Mouse (Mus musculus): Measurements from ENCODE around the gene Exd2.
A peak's percentile ranks its signal among the peaks of the same experiment; 100 is the strongest.

Exd2 gene

DNA sequence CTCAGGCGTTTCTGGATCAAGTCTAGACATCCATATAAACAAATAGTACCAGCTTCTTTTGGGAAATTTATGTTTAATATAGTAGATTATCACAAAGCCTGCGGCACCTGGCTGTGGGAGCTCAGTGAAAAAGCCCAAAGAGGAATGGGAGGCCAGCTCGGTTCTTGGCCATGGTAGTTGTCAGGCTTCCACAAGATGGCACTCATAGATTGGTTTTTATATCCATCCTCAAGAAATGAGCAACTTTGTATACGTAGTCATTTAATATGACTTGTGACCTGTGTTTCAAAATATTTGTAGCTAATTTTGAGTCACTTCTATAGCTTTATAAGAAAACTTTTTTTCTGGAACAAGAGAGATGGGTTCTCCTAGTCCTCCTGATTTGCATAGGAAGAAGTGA is 35.5 kb downstream of the Exd2 start:
- peak; percentile 39 to 58 for DNase-seq

DNA sequence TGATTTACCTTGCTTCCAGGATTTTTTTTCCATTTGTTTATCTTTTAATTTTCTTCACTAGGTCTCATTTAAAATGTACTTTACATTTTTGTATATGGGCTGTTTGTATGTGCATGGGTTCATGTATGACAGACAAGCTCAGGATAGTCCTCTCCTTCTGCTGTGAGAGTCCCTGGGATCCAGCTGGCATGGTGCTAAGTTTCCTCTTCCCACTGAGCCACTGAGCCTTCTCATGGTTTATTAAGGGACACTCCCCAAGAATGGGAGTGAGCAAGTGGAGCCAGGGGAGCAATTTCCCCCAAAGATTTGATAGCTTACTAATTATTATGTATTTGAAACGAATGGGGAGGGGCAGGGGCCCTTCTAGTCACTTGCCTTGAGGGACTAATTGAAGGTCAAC is 37.6 kb downstream of the Exd2 start:
- DNase-seq = no peak

DNA sequence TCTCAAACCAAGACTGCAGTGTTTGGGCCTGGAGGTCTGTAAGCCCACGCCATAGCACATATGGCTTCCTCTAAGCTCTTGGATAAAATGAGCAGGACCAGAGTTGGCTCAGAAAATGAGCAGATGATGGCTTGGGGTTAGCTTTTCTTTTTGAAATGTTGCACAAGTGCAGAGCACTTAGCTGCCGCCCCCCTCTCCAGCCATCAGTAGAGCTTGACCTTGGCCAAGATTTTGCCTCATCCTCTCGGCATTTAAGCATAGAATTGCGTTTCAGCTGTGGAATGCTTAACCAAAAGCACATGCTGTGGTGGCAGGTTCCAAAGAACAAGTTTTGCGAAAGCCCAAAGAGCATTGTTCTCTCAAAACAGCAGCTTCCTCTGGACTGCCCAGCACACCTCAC is 41.8 kb downstream of the Exd2 start:
- no peak for DNase-seq

DNA sequence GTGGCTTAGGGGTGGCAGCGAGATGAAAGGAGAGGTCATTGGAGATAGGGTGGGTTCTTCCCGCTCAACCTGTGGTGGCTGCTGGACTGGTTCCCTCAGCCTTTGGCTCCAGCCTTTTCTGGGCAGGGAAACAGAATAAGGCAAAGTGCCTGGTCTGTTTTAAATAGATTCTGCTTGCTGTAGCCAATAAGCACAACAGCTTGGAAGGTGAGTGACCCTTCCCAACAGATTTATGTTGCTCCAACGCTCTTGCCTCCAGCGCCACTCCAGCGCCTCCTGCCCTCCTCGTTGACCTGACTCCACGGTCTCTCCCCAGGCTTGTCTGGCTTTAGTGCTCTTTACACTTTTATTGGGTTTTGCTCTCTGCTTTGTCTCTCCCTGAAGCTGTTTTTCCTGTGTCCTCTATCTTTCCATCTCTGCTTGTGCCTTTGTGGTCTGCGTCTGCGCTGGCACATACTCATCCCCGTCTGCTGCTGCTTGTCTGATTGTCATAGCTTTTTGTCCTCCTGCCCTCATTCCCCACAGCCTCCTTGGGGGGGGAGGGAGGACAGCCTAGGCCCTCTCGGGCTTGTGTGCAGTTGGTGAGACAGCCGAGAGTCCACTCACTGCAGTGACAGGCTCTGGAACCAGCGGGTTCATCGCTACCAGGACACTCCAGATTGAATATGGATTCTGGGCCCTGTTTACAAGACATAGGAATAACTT is 44.3 kb downstream of the Exd2 start:
- DNase-seq = peak; percentile 74 to 77

DNA sequence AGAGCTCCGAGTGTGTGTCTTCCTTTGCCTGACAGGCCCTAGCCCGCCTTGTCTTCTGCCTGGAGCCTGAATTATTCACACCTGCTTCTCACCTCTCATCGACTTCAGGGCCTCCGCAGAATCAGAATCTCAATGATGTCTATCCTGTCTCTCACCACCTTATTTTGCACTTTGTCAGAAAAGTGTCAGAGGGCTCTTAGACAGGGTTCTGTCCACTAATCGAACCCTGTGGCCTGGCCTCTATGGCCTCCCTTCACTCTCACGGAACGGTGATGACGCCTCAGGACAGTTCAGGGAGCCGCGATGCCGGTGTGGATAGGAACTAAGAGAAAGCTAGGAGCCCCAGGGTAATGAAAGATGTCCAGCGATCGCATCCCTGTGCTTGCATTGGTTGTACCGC is 55.1 kb downstream of the Exd2 start, which contains the start of gene Galnt16:
TSS of gene Galnt16 (plus strand) at position 301 of the 400 bp plus-strand sequence.
- no peak for DNase-seq

DNA sequence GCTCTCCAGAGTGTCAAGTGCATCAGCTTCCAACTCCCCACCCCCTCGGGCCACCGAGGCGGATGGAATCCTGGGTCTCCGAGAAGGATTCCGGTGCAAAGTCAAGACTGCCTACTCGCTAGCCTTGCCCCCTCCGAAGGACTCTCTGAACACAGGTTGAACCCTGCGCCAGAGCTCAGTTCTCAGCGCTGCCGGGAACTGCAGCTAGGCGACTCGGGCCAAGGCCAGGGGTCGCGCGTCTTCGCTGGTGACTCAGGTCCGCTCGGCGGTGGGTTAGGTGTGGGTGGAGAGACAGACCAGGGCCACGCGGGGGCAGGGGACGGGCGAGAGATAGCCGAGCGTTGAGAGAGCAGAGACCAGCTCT is 55.5 kb downstream of the Exd2 start:
- DNase-seq = peak; percentile 75 to 79

DNA sequence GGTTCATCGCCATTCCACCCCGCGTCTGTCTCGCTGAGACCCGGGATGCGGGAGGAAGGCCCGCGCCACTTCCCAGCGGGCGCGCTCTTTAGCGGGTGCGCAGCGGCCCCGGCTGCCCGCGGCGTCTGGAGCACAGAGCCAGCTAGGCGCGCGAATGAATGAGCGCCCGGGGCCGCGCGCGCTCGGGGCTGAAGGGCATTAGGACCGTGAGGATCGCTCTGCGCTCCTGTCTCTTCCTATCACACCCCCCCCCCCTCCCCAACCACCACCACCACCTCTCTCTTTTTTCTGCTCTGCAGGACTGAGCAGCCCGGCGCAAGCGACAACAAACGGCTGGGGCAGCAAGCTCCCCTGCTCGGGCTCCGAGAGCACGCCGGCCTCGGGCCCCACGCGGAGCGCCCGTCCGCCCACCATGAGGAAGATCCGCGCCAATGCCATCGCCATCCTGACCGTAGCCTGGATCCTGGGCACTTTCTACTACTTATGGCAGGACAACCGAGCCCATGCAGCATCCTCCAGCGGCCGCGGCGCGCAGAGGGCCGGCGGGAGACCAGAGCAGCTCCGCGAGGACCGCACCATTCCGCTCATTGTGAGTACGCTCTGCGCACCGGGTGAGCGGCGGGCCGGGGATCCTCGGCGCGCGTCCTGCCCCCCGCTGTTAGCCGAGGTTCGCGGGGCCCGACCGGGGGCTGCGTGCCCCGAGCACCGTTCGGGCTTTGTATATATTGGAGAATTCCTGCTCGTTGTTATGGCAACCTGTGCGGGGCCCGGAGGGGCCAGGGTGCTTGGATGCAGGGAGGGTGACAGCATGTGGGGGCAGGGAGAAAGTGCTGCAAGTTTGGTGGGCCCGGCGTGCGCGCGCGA is 56.1 kb downstream of the Exd2 start:
- DNase-seq = peak; percentile 78 to 81

DNA sequence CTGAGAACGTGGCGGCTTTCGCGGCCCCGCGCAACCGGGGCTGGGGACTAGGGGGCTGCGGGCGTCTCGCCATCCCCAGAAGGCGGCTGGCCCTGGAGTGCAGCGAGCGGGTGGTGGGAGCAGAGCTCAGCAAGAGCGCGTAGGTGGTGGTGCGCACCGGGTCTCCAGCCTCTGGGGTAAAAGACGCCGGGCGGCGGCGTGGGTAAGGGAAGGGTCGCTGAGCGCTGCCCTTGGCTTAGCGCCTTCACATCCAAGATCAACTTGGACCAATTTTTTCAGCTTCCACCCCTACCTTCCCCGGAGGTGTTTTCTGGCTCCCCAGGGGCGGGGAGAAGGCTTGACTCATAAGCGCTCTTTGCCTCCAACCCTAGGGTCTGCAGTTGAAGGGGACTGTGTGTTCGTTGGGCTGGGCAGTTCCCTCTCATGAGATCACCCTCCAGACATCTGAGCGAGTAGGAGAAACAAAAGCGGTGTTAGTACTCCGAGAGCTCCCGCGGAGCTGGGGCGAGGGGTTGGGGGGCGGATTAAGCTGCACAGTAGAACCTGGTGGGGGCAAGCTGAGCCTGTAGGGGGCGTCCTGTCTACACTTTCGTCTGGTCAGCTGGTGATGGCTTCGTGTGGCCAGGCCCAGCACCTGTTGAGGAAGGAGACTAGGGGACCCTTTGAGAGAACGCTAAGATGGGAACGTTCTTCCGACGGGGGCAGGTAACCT is 56.9 kb downstream of the Exd2 start:
- DNase-seq = peak; percentile 83 to 84

DNA sequence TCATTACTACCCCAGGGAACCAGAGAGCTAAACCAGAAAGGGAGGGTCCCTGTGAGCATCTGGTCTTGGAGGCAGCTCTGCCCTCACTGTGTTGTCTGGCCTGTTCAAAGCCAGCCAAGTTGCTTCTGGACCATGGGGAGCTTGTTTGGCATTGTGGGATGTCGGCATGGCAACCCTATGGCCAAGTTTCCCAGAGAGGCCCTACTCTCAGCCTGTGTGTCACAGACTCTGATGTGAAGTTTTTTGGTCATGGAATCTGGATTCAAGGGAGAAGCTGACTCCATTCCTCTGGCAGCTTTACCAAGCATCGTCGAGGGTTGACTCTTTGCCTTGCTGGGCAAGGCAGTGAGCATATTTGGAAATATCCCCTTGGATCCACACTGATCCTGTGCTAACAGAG is 59.1 kb downstream of the Exd2 start:
- peak; percentile 57 to 76 for DNase-seq

DNA sequence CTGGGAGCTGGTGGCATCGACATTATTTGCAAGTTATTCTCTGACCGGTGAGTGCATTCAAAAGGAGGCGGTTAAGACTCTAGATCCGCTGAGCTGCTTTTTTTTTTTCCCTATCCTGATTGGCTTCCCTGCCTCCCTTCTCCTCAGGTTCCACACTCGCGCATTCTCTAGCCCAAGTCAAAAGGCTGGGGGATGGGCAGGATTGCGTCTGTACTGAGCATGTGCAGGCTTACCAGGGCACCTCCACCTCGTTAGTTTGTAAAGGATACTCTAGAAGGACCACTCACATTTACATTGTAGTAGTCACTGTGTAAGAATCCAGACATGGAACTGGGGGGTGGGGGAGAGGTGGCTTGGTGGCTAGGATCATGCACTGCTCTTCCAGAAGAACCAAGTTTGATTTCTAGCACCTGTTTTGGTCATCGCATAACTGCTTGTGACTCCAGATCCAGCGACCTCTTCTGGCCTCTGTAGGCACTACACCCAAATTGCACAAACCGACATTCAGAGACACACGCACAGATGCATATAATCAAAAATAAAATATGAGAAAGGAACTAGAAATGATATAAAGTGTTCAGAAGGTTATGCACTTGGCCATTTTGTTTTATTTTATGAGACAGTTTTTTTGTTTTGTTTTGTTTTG is 61.5 kb downstream of the Exd2 start:
- DNase-seq = no peak

DNA sequence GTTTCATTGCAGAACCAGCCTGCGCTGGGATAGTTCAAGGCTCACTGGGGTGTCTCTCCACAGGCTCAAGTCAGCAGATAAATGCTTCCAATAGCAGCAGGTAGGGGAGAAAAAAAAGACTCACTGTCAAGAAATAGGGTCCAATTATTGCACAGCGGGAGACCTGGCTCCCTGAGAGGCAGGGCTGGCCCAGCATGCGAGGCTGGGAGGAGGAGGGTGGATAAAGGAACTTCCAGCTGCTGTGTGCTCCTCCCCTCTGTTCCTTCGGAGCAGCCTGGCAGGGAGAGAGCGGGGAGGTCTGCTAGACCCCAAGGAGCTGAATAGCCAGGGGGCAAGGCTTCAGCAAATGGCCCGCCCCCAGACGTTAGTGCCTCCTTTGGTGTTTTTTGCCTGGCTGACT is 62.6 kb downstream of the Exd2 start:
- DNase-seq = peak in 1 of 2 experiments; percentile 51

DNA sequence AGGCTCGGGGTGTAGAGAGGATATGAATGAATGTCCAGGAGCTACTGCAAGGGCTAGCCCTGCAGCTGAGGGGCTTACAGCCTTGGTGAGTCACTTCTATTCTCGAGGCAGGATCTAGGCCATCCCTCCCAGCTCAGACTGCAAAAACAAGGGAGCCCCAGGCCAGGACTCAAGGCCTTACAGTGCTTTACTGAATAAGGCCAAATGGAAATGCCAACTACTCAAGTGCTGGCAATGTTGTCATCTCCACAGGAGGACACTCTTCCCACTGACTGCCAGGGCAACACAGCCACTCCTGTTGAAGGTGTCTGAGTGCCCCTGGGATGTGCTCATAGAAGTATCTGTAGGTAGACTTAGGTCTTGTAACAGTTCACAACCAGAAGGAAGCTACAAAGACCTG is 63.6 kb downstream of the Exd2 start:
- DNase-seq = peak in 1 of 2 experiments; percentile 18

DNA sequence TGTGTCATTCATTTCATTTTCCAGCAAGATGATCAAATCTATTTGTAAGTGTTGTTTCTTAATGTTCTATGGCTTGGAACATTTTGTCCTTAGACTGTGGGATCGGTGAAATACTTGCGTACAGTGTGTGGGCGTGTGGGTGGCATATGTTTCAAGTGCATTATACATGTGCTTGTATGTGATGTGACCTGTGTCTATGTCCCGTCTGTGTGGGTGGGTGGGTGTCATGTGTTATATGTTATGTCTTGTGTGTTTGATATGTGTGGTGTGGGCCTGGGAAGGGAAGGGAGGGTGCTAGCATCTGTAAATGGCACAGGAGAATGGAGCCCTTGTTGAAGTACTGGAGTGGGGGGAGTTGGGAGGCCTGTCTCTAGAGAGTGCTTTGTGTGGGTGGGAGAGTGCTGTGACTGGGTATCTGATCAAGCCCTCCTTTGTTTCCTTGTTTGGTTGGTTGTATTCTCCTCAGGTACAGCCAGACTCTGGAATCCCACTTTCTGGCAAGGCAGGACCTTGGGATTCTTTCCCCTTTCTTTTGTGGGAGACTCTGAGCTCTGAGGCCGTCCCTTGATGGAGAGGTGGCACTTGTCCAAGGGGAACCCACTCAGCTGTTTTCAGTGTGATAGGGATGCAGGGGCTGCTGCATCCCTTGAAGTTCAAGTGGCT is 65.0 kb downstream of the Exd2 start:
- DNase-seq = no peak

DNA sequence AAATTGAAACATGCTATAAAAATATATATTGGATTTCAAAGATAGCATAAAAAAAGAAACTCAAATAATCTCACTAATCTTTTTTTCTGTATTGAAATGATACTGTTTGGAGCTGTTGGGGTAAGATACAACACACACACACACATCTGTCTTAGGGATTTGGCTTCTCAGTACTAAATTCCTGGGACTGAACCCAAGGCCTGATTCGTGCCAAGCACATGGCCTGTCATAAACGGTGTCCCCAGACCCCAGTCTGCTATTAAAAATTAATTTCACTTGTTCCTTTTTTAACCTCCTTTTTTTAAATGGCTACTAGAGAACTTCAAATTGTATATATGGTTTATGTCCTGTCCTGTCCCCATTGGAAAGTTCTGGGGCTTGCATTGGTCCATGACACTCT is 67.2 kb downstream of the Exd2 start:
- peak; percentile 49 to 60 for DNase-seq

DNA sequence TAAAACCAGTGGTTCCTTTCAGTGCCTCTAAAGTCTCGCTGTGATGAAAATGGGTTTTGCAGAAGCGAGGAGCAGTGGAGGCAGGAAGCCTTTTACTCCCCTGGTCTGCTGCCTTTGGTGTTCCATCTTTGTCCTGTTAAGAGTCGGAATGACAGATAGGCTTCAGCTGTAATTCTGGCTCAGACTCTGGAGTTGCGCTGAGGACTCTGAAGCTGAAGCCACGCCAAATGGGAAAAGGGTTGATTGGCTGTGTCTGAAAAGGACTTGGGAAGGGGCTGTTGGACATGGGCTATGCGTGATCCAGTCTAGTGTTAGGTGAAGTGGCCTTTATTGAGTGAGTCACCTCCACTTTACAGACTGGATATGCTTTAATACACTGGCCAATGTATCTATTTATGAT is 67.7 kb downstream of the Exd2 start:
- peak; percentile 34 to 44 for DNase-seq

DNA sequence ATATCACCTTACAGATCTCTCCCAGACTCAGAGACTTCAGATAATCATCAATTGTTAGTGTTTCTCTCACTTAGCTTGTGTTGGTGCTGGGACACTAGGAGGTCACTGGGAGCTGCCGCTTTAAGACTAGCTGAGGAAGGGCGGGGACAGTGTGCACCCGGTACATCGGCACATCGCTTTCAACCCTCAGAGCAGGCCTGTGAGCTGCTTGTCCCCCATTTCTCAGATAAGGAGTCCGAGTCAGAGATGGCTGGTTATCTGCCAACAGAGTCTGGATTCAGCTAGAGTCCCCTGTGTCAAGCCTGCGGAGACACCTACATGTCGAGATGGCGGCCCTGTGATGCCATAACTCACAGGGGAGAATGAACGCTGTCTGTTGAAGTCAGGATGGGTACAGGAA is 68.7 kb downstream of the Exd2 start:
- no peak for DNase-seq

DNA sequence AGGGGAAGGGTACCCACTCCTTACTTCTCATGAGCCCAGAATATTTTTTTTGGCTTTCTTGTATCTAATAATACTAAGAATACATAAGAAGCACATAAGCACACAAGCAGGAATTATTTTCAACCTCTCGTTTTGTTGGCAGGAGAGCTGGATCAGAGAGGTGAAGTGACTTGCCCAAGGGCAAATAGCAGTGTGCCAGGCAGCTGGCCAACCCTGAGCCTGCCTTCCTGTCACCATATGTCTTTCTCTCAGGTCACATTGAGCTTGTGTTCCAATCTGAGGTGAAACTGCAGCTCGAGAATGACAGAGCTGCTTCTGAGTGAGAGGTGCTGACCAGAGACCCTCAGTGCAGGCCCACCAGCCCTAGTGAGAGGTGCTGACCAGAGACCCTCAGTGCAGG is 71.0 kb downstream of the Exd2 start:
- DNase-seq = peak; percentile 62 to 72

DNA sequence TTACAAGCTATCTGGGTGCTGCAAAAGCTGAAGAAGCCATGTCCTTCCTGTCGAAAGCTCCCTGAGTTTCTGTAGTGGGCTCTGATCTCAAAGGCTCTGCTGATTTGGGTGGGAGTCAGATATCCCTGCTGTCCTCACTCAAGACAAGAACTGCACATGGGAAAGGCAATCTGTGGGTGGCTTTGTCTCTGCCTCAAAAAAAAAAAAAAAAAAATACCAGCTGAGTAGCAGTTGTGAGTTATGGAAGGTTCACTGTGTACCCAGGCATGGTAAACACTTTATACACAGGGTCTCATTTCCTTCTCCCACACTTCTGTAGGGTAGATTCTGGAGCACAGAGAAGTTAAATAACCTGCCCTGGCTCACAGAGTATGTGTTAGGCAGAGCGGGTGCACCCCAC is 74.4 kb downstream of the Exd2 start:
- DNase-seq = no peak

DNA sequence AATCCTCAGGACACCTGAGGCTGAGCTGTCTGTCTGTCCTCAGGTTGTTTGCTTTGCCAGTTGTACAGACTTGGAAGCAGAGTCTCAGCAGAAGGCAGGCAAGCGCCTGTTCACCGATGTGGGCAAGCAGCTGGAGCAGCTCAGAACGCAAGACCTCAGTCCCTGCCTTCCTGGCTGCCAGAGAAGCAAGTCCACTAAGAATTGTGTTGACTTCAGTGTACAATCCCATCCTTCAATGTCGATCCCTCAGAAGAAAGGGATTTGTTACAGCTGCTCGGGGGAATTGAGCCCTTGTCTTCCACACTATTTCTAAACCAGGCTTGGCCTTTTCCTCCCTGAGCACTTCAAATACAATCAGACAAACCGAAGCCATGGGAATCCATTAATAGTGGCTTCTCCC is 75.4 kb downstream of the Exd2 start:
- no peak for DNase-seq

DNA sequence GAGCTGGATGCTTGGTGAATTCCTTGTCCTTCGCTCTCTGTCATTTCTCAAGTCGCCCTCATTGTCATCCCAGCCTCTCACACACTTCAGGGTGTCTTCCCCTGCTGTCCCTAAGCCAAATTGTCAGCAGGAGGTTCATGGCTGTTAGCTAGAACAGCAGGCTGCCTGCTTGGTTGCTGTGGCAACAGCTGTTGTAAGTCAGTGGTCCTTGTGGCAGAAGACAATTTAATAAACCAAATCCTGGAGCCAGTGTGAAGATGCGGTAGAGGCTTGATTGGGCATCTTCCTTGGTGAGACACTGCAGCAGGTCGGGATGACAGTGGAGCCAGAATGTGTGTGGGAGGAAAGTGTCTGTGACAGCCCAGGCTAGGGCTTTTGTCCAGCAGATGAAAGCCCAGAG is 82.4 kb downstream of the Exd2 start:
- peak; percentile 87 to 92 for DNase-seq

DNA sequence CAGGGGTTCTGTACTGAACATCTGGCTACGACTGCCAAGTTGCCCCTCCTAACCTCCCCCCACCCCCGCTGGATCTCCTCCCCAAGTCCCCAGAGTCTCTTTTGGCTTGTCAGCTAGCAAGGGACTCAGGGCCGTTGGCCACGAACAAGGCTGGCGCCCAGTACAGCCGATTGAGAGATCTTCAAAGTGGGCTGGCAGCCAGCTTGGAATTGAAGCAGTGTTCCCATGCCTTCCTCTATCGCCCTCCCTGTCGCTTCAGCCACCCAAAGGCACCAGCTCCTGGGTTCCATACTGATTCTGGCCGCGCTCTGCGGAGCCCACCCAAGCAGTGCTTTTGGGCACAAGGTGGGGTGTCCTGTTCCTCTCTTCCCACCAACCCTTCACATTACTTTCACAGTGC is 86.8 kb downstream of the Exd2 start:
- DNase-seq = peak; percentile 83 to 85
